Mouse (Mus musculus) heart, adult 2 months (tissue): ENCODE results near the gene Snw1.
"Not testable (repeated sequence)": the region's sequence is repeated elsewhere in the genome, so short reads cannot be mapped to it uniquely, and the experiment has no call there.

Source experiments
- CTCF ChIP-seq: fragments of 200-600 bp; IDR thresholded peaks from 2 replicates; pipeline ENCODE4 v1.8.1; 2022; ENCODE audit warnings: antibody characterized with exemption, mild to moderate bottlenecking, moderate library complexity
- EP300 ChIP-seq: fragments of 200-500 bp; IDR thresholded peaks from 2 replicates; pipeline ENCODE4 v1.6.1; 2011; ENCODE audit warnings: low read depth, low read length, control low read depth; ENCODE audit not compliant: insufficient read depth

DNA sequence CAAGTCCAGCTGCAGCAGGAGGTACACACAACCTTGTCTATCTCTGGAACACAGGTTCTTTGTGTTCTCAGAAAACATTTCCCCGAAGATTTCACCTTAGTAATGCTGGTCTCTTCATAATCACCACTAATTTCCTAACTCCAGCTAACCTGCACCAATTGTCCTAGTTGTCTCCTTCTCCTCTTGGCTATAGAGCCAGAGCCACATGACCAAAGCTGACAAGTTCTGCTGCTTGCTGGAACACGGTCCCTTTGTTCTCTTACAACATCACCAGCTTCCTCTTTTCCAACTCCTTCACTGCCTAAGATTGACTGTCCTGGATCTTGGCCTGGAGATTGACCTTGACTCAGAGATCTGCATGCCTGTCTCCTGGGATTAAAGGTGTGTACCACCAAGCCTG, 16.6 kb upstream of the Snw1 start:
- TF ChIP-seq CTCF, EP300: not testable (repeated sequence)
